Mouse (Mus musculus): ENCODE measurements around the gene Clec12a.

The Clec12a gene

GRCm38 (mm10) chr6:129374937-129375471 is 32.5 kb downstream of the Clec12a start:
- DNase-seq (ENCODE audit: low spot score in 2 of 2), result no peak

DNA sequence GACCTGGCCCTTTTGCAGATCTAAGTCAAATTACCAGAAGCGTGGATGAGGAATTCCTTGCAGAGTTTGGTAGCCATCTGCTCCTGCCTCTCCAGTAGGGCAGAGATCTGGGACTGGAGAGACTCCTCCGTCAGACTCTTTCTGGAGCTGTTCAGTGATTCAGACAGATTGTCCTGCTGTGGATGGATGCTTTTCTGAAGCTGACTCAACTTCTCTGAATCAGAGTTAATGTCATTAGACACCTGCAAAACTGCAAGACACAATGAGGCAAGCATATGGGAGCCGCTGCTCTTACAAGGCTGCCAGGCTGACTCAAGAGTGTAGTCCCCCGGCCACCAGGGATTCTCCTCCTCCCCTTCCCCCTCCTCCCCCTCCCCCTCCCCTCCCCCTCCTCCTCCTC is 38.0 kb downstream of the Clec12a start:
- no peak for DNase-seq (ENCODE audit: low spot score in 2 of 2)

DNA sequence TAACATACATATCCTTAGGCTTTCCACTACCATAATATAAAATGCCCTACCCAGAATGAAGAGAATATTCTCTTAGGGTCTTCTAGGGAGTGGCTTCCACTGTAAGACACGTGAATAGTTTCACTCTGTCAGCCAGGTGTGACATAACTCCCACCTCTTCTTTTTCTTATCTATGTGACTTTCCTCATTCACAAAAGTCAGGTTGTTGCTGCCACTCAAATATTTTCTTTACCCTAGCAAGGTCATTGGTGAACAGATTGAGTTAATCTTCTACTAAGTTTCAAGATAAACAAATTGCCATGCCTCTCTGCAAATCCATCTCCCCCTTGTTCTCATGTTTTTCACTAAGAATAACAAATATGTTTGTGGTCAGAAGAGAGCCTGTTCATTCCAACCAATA is 39.2 kb downstream of the Clec12a start:
- DNase-seq (ENCODE audit: low spot score in 2 of 2), result no peak

GRCm38 (mm10) chr6:129383466-129383865 is 41.0 kb downstream of the Clec12a start:
- DNase-seq (ENCODE audit: low spot score in 2 of 2), result peak in 1 of 2 experiments; percentile 21

DNA sequence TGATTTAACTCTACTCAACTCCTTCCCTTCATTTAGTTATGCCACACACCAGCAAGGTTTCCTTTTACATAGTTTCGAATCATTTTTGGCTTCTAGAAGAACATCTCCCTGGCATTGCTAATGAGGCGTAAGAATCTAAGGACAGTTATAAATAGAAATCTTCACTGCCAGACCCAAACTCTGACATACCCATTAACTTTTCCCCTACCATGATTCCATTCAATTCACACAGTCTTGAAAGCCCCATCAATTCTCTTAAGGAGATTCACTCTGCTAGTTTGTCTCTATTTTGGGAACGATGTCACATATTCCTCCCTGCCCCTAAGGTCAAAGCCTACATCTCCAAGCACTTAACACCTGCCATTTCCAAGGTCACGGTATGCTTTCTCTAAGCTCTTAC is 42.5 kb downstream of the Clec12a start:
- DNase-seq (ENCODE audit: low spot score in 2 of 2), result no peak

DNA sequence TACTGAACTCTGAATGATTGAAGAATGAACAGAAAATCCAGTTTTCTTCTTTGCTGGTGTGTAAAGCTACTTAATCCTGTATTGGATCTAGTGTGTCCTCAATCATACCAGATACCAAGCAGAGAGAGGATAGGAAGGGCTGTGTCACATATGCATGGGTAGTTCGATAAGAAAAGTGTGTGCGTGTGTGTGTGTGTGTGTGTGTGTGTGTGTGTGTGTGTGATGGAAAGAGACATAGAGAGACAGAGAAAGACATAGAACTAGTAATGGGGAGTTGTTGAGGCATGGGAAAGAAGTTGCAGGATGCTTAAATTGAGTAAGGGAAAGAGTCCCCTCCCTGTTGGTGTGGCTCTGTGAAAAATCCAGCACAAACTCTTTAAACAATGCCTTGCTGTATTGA is 43.3 kb downstream of the Clec12a start, which contains the start of gene Clec12b:
Gene Clec12b, minus strand, starts transcription at position 101 of the 400 bp plus-strand sequence.
- DNase-seq (ENCODE audit: low spot score in 2 of 2), result no peak

GRCm38 (mm10) chr6:129393087-129393720 is 50.7 kb downstream of the Clec12a start:
- no peak for DNase-seq (ENCODE audit: low spot score in 2 of 2)

- DNase-seq (ENCODE audit: low spot score in 2 of 2), result no peak
Observed at GRCm38 (mm10) chr6:129393732-129394131, 51.2 kb downstream of the Clec12a start.

DNA sequence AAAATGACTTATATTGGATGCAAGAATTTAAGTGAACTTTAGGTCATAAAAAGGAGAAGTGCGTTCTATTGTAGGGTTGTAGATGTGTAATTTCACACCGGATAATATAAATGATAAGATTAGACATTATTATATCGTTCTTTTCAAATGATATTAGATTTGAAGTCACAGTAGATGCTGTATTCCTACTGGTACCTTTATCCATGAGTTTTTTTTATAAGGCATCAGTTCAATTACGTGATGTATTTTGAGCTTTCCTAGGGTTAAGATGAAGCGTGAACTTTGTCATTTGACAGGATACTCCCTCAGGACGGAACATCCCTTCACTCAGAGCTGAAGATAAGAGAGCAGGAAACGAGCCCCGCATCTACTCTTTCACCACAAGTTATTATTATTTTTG is 54.5 kb downstream of the Clec12a start, which contains the start of gene Clec1b:
Gene Clec1b, plus strand, starts transcription at position 301 of the 400 bp plus-strand sequence.
- no peak for DNase-seq (ENCODE audit: low spot score in 2 of 2)

DNA sequence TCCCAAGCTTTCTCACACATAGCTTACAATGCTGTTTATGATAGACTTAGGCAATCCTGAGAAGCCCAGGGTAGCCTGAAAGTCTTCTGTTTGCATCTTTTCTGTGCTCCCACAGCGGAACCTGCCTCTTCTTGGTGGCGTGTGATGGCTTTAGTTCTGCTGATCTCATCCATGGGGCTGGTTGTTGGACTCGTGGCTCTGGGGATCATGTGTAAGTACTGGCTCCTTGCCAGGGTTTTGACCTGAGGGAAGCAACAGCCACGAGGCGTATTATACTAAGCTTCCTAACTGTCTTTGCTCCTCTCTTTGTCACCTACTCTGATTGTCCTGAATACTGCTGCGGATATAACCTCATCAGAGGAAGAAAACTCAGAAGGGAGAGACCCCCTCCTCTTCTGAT is 57.5 kb downstream of the Clec12a start:
- peak in 1 of 2 experiments; percentile 20 for DNase-seq (ENCODE audit: low spot score in 2 of 2)

DNA sequence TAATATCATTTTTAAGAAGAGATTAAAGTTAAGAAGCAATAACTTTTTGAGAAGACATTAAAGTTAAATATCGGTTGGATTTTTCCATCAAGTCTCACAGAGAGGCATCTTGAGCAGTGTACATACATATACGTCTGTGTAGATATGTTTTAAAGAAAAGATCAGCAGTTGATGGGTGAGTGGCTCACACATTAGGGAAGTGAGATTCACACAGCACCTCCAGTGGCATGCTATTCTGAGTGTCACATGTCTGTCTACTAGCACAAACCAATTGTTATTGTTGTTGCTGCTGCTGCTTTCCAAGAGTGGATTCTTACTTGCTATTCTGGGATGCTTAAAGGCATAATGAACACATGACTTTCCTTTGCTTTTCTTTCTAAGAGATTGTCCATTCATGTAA is 59.9 kb downstream of the Clec12a start:
- no peak for DNase-seq (ENCODE audit: low spot score in 2 of 2)

- no peak for DNase-seq (ENCODE audit: low spot score in 2 of 2)
Observed at GRCm38 (mm10) chr6:129403391-129403790, 60.9 kb downstream of the Clec12a start.

GRCm38 (mm10) chr6:129405999-129406398 is 63.5 kb downstream of the Clec12a start:
- DNase-seq (ENCODE audit: low spot score in 2 of 2), result no peak

DNA sequence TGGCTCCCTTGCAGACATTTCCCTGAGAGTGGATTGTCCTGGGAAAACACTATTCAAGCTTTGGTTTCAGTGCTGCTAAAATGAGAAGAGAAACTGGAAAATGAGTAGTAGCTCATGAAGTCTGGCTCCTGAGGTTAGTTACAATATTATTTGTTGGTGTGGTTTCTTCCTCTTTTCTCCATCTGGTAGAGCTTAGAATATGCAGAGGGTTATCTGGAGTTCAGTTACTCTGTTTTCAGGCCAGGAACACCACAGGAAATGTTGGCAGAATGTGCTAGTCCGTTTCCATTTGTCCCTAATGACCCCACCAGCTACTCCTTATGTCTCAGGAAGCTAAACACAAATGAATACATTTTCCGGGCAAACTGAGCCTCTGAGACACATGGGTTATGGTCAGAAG is 64.8 kb downstream of the Clec12a start:
- DNase-seq (ENCODE audit: low spot score in 2 of 2), result no peak

DNA sequence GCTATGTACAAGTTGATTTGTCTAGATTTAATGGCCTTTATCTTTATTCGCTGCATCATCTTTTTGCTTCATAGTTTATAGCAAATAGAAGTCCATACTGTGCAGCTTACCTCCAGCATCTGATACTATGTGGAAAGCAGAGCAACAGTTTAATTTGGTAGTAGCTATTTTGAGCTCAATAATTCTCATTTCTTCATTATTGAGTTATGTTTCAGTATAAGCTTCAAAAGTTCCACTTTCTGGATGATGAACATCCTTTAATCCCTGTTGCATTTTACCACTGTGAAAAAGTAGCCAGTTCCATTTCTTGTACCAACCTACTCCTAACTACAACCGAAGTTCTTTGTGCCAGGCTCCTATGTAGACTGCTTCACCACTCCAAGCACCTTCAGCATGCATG is 66.1 kb downstream of the Clec12a start, which contains the start of gene Clec9a:
Gene Clec9a, plus strand, starts transcription at position 301 of the 400 bp plus-strand sequence.
- no peak for DNase-seq (ENCODE audit: low spot score in 2 of 2)

- no peak for DNase-seq (ENCODE audit: low spot score in 2 of 2)
Observed at GRCm38 (mm10) chr6:129414177-129414576, 71.7 kb downstream of the Clec12a start.

Measured in right cerebral cortex, postnatal 10 days (tissue).